Mouse (Mus musculus): ENCODE measurements at regions not wholly inside any gene's neighbourhood (a gene's known extent, or its start where the extent isn't known, plus 50 kb on each side); places are given as distances from the start of the nearest gene placed in this dataset.

DNA sequence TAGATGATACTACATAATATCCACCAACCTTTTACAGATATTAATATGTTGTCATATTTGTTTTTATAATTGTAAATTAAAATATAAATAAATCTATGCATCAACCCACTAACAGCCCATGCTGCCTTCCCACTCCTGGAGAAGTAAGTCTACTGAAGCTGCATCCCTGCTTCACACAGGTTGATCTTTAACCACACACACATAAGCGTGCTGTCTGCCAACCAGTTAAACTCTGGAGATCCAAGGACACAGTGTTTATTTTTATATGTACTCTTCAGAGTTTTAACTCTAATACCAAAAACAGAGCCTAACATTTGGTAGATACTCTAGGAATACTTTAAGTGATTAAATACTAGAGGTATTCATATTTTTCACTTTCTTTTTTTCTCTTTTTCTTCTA lies 133.9 kb upstream of the Ahr start:
- no peak overlapping the region for H3K27ac ChIP-seq (replicated peaks)
- WGBS, result 78% methylated on average over 1 of the region's 1 CpGs
- no peaks in the 10 kb centered on the region for H3K9me3 ChIP-seq
- no peaks in the 10 kb centered on the region for H3K36me3 ChIP-seq
- H3K4me2 ChIP-seq (replicated peaks), result no peak overlapping the region
- no peak overlapping the region for H3K9ac ChIP-seq (replicated peaks)
- no peak for ATAC-seq (ENCODE audit: low FRiP score, low read depth)
- no peak overlapping the region for H3K4me3 ChIP-seq
- H3K4me1 ChIP-seq, result no peaks in the 10 kb centered on the region
- no peaks in the 10 kb centered on the region for H3K27me3 ChIP-seq

DNA sequence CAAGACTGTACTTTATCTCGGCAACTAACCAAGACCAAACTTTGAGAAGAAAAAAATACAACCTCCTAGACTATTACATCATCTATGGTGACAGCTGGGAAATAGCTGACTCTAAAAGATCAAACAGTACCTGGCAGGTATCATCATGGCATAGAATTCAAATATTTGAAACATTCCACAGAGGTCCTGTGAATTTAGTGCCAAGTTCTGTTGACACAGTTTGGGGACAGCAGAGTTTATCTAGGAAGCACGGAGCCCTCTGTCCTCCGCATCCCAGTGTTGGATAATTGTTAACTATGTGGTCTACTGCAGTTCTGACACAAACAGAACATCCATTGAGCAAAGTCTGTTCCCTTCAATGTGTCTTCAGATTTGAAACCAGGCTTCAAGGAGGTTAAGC lies 132.9 kb upstream of the Ahr start:
- no peak overlapping the region for H3K9ac ChIP-seq (replicated peaks)
- WGBS, result 86% methylated on average over 3 of the region's 3 CpGs

DNA sequence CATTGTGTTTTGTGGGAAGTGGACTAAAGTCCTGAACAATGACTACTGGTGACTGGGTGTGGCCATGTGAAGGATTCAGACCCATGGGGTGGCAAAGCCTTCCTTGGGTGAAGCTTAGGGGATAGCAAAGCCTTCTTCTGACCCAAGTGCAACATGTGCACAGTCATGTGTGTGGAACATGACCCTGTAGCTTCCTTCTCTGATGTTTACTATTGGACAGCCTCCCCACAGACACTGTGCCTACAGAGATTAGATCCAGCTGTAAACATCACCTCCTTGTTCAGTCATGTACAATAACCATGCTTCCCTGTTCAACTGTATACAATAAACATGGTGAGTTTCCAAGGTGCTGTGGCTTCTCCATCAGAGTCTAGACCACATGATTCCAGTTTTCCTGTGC lies 132.4 kb upstream of the Ahr start:
- H3K9ac ChIP-seq (replicated peaks), result no peak overlapping the region
- no peak for ATAC-seq (ENCODE audit: low FRiP score, low read depth)
- H3K4me3 ChIP-seq, result no peak overlapping the region
- H3K27me3 ChIP-seq, result no peaks in the 10 kb centered on the region
- H3K36me3 ChIP-seq, result no peaks in the 10 kb centered on the region
- no peak overlapping the region for H3K4me2 ChIP-seq (replicated peaks)
- no peaks in the 10 kb centered on the region for H3K9me3 ChIP-seq
- H3K4me1 ChIP-seq, result no peaks in the 10 kb centered on the region
- no peak overlapping the region for H3K27ac ChIP-seq (replicated peaks)

More for the DNA sequence above, 132.9 kb upstream of the Ahr start:
- no peak overlapping the region for H3K4me2 ChIP-seq (replicated peaks)
- no peak overlapping the region for H3K27ac ChIP-seq (replicated peaks)
- no peaks in the 10 kb centered on the region for H3K4me1 ChIP-seq
- no peak overlapping the region for H3K4me3 ChIP-seq
- H3K36me3 ChIP-seq, result no peaks in the 10 kb centered on the region
- ATAC-seq (ENCODE audit: low FRiP score, low read depth), result no peak
- no peaks in the 10 kb centered on the region for H3K27me3 ChIP-seq
- H3K9me3 ChIP-seq, result no peaks in the 10 kb centered on the region

DNA sequence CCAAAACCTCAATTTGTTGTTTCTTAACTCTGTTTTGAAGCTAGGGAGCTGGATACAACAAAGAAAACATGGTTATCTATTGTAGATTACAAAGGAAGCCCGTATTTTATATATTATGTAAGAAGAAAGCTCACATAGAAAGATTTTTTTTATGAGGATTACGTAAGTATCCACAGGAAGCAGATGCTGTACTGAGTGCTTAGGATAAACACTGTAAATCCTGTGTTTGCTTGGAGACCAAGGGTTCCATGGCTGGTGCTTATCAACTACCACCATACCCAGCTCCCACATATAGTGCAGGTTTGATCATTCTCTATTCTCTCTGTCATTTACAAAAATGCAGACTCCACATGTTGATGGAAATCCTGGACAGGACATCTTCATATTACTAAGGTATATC lies 131.2 kb upstream of the Ahr start:
- H3K9ac ChIP-seq (replicated peaks), result no peak overlapping the region
- no peaks in the 10 kb centered on the region for H3K27me3 ChIP-seq
- H3K27ac ChIP-seq (replicated peaks), result no peak overlapping the region
- H3K4me3 ChIP-seq, result no peak overlapping the region
- ATAC-seq (ENCODE audit: low FRiP score, low read depth), result no peak
- H3K9me3 ChIP-seq, result no peaks in the 10 kb centered on the region
- H3K4me1 ChIP-seq, result no peaks in the 10 kb centered on the region
- no peak overlapping the region for H3K4me2 ChIP-seq (replicated peaks)
- H3K36me3 ChIP-seq, result no peaks in the 10 kb centered on the region
- WGBS, result 85% methylated on average over 2 of the region's 2 CpGs

DNA sequence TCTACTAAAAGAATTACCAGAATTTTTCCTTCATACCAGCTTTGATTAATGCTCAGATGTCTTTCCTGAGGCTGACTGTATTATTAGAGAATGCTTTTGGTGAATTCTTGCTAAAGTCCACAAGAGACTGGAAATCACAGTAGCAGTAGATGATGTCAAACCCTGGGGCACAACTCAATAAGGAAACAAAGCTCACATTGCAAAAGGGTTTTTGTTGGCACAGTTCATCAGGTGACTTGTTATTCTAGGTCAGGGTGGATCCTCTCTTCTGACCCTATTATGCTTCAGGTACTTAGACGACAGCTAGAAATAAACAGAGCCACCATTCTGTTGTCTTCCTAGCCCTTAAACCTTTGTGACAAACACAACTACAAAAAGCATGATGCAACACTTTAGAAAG lies 128.2 kb upstream of the Ahr start:
- 83% methylated on average over 1 of the region's 1 CpGs for WGBS
- H3K4me3 ChIP-seq, result no peak overlapping the region
- no peaks in the 10 kb centered on the region for H3K4me1 ChIP-seq
- no peaks in the 10 kb centered on the region for H3K36me3 ChIP-seq
- no peak overlapping the region for H3K4me2 ChIP-seq (replicated peaks)
- no peak overlapping the region for H3K9ac ChIP-seq (replicated peaks)
- H3K9me3 ChIP-seq, result no peaks in the 10 kb centered on the region
- H3K27ac ChIP-seq (replicated peaks), result no peak overlapping the region
- H3K27me3 ChIP-seq, result no peaks in the 10 kb centered on the region
- no peak for ATAC-seq (ENCODE audit: low FRiP score, low read depth)

DNA sequence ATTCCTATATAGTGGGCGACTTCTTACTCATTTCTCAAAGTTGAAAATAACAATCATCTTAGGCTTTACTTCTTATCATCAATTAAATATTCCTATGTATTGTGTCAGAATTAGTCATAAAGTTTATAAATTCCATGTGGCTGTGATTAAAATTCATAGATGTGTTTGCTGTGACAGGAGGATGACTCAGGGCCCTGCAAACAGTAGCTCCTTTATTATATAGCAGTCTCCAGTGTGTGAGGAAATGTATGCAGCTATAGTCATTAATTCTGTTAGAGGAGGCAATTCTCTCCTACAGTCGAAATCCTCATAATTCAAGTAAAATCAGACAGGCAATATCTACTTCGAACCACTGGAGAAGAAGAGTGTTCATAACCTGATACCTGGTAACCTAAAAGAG lies 121.7 kb upstream of the Ahr start:
- WGBS, result 84% methylated on average over 3 of the region's 3 CpGs

DNA sequence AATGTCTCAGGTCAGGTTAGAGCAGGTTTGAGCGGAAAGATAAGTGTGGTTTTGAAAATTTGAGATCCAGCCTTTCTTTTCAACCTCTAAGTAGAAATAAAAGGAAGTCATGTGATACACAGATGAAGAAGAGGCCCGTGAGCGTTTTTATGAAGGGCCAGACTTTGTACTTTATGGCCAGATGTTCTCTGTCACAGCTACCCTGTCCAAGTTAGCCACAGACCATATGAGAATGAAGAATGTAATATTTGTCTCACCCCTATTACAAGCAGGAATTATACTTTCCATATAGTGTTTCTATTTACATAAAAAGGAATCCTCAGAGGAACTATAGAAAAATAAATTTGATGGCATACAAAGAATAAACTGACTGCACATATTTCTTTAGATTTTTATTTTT lies 114.9 kb upstream of the Ahr start:
- Histone ChIP-seq H3K9ac (replicated peaks) (no peak overlapping the region), H3K9me3 (no peaks in the 10 kb centered on the region), H3K4me2 (replicated peaks) (no peak overlapping the region), H3K36me3 (no peaks in the 10 kb centered on the region), H3K4me1 (no peaks in the 10 kb centered on the region), H3K4me3 (no peak overlapping the region), H3K27ac (replicated peaks) (no peak overlapping the region), H3K27me3 (no peaks in the 10 kb centered on the region)
- WGBS, result 92% methylated on average over 3 of the region's 3 CpGs
- no peak for ATAC-seq (ENCODE audit: low FRiP score, low read depth)

More for the DNA sequence above, 121.7 kb upstream of the Ahr start:
- ATAC-seq (ENCODE audit: low FRiP score, low read depth), result no peak
- H3K27ac ChIP-seq (replicated peaks), result no peak overlapping the region
- H3K9ac ChIP-seq (replicated peaks), result no peak overlapping the region
- H3K4me1 ChIP-seq, result no peaks in the 10 kb centered on the region
- H3K27me3 ChIP-seq, result no peaks in the 10 kb centered on the region
- H3K36me3 ChIP-seq, result no peaks in the 10 kb centered on the region
- no peak overlapping the region for H3K4me2 ChIP-seq (replicated peaks)
- no peak overlapping the region for H3K4me3 ChIP-seq
- no peaks in the 10 kb centered on the region for H3K9me3 ChIP-seq

DNA sequence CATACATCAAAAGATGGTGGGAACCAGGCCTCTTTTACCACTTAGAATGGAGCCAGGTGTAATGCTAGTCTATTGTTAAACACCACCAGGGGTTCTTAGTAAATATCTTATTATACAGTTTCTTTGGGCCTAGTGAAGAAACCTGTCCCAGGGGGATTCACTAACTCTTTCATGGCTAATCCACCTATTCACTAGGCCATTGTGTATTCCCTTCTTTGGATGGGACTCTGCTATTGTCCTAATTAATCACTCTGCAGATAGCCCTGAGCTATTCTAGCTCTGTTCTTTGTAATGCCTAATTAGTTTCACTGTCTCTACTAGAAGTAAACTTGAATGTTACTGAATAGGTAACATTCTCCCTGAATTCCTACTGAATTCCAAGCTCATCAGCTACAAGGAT lies 107.6 kb upstream of the Ahr start:
- Histone ChIP-seq H3K36me3 (no peaks in the 10 kb centered on the region), H3K27me3 (no peaks in the 10 kb centered on the region), H3K9ac (replicated peaks) (no peak overlapping the region), H3K4me3 (no peak overlapping the region), H3K4me2 (replicated peaks) (no peak overlapping the region), H3K9me3 (no peaks in the 10 kb centered on the region), H3K27ac (replicated peaks) (no peak overlapping the region), H3K4me1 (no peaks in the 10 kb centered on the region)
- no peak for ATAC-seq (ENCODE audit: low FRiP score, low read depth)

DNA sequence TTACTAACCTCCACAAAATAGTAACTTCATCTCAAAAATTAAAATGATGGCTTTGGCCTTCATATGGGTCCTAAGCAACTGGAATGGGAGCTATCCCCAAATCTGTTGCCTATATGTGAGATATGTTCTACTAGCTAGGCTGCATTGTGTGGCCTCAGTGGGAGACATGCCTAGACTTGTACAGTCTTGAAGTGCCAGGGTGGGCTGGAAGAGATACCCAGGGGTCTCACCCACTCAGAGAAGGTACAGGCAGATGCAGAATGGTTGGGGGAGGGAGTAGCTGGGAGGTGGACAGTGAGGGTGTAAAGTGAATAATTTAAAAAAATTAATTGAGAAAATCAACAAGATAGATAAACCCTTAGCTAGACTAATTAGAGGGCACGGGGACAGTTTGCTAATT lies 106.9 kb upstream of the Ahr start:
- no peak overlapping the region for H3K4me2 ChIP-seq (replicated peaks)
- H3K27me3 ChIP-seq, result no peaks in the 10 kb centered on the region
- H3K4me3 ChIP-seq, result no peak overlapping the region
- no peak for ATAC-seq (ENCODE audit: low FRiP score, low read depth)
- H3K4me1 ChIP-seq, result no peaks in the 10 kb centered on the region
- WGBS, result 39% methylated on average over 1 of the region's 1 CpGs
- no peaks in the 10 kb centered on the region for H3K36me3 ChIP-seq
- no peak overlapping the region for H3K27ac ChIP-seq (replicated peaks)
- no peak overlapping the region for H3K9ac ChIP-seq (replicated peaks)
- no peaks in the 10 kb centered on the region for H3K9me3 ChIP-seq

DNA sequence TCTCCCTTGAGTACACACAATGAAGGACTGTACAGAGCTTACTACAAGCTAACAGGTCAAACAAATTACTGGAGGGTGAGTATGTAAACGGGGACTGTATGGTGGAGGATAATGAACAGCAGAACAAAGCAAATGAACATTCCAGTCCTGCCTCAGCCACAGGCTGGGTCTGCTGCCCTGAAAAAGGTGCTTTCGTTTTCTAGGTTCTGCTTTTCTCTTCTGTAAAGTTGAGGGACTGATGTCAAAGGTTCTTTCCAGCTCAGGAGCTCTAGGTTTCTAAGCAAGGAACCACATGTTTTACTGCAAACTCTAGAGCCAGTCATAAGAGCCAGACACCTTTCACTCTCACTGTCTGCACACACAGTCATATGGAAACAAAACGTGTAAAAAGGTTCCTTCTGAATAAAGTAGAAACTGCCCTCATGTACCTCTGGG lies 106.1 kb upstream of the Ahr start:
- ATAC-seq (ENCODE audit: low FRiP score, low read depth), result no peak
- H3K27ac ChIP-seq (replicated peaks), result no peak overlapping the region
- no peaks in the 10 kb centered on the region for H3K27me3 ChIP-seq
- H3K36me3 ChIP-seq, result no peaks in the 10 kb centered on the region
- H3K9me3 ChIP-seq, result no peaks in the 10 kb centered on the region
- H3K4me1 ChIP-seq, result no peaks in the 10 kb centered on the region
- WGBS, result 75% methylated on average over 3 of the region's 3 CpGs
- H3K4me2 ChIP-seq (replicated peaks), result no peak overlapping the region
- H3K9ac ChIP-seq (replicated peaks), result no peak overlapping the region
- H3K4me3 ChIP-seq, result no peak overlapping the region

DNA sequence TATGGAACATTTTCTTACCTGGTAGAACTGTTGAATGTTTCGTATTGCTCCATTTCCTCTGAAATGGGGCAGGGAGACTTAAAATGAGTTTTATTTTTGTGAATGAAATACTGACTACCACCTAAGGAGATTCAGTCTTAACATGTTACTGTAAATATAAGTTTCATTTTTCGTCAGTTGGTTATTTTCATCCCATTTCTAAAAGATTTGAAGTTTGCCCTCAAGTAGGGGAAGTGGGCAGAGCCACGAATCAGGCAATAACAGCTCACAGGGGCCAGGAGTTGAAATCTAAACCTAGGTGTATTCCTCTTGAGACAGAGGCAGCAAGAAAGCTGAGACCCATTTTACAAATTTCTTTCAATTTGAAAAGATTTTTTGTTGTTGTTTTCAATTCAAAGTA lies 88.6 kb upstream of the Ahr start:
- no peak for ATAC-seq (ENCODE audit: low FRiP score, low read depth)
- H3K4me2 ChIP-seq (replicated peaks), result no peak overlapping the region
- H3K9ac ChIP-seq (replicated peaks), result no peak overlapping the region

DNA sequence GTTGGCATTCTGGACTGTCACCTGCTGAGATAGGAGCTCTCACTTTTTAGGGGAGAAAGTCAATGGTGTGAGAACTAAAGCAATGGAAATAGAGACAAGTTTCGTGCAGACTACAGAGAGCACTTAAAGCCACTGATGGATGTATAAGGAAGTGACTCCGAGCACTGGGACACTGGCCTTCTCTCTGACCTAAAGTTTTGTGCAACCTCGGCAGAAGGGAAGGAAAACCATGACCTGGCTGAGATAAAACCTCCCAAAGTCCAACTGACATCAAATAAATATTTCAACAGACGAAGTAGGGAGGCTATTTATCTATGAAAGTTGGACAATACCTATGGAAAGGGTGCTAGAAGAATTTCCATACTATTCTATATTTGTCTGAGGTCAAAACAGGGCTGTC lies 80.0 kb upstream of the Ahr start:
- Histone ChIP-seq H3K4me1 (no peaks in the 10 kb centered on the region), H3K9ac (replicated peaks) (no peak overlapping the region), H3K36me3 (no peaks in the 10 kb centered on the region), H3K27ac (replicated peaks) (no peak overlapping the region), H3K27me3 (no peaks in the 10 kb centered on the region), H3K4me2 (replicated peaks) (no peak overlapping the region), H3K4me3 (no peak overlapping the region), H3K9me3 (no peaks in the 10 kb centered on the region)
- no peak for ATAC-seq (ENCODE audit: low FRiP score, low read depth)
- 79% methylated on average over 4 of the region's 4 CpGs for WGBS

More for the DNA sequence above, 88.6 kb upstream of the Ahr start:
- 78% methylated on average over 3 of the region's 3 CpGs for WGBS
- H3K4me1 ChIP-seq, result no peaks in the 10 kb centered on the region
- no peak overlapping the region for H3K4me3 ChIP-seq
- H3K9me3 ChIP-seq, result no peaks in the 10 kb centered on the region
- H3K36me3 ChIP-seq, result no peaks in the 10 kb centered on the region
- H3K27ac ChIP-seq (replicated peaks), result no peak overlapping the region
- no peaks in the 10 kb centered on the region for H3K27me3 ChIP-seq

DNA sequence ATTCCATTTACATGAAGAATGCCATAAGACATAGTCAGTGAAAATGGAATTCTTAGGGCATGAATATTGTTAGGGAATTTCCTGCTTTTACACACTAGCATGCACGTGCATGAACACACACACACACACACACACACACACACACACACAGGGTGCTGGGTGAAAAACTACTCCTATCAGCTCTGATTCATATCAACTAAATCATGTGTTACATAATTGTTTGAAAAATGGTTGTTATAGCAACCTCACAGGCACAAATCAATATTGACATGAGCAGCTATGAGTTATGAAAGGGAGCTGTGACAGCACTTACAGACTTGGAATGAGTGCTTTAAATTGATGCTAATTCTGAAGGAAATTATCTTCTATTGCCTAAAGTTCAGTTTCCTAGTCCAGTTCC lies 72.8 kb upstream of the Ahr start:
- Histone ChIP-seq H3K9me3 (no peaks in the 10 kb centered on the region), H3K36me3 (no peaks in the 10 kb centered on the region), H3K4me2 (replicated peaks) (no peak overlapping the region), H3K27ac (replicated peaks) (no peak overlapping the region), H3K27me3 (no peaks in the 10 kb centered on the region), H3K9ac (replicated peaks) (no peak overlapping the region), H3K4me3 (no peak overlapping the region), H3K4me1 (no peaks in the 10 kb centered on the region)
- ATAC-seq (ENCODE audit: low FRiP score, low read depth), result no peak; the same call in 1 of the 2 replicates
- WGBS, result 82% methylated on average over 1 of the region's 1 CpGs
